Mouse (Mus musculus): Measurements from ENCODE around the gene Paqr4. TPM values are rescaled to one million over a fixed set of nuclear protein-coding genes. Genes with fewer than 3 reads are reported as not detected.

Paqr4 gene
- total RNA-seq (2023) = 1 to 10 TPM; 2.5 to 6.1 TPM

GRCm38 (mm10) chr17:23740598-23741021 lies at the start of gene Paqr4:
TSS of gene Paqr4 (minus strand) at chr17:23740867.

GRCm38 (mm10) chr17:23785561-23786471 lies 45.1 kb upstream of the Paqr4 start, which contains the start of gene Flywch2:
TSS of gene Flywch2 (minus strand) at chr17:23786081.

GRCm38 (mm10) chr17:23771284-23772218 lies 30.9 kb upstream of the Paqr4 start, which contains the start of gene Flywch1:
TSS of gene Flywch1 (minus strand) at chr17:23771602.

GRCm38 (mm10) chr17:23745301-23746251 lies 4.9 kb upstream of the Paqr4 start, which contains the start of gene Kremen2:
TSS of gene Kremen2 (minus strand) at chr17:23745833.

GRCm38 (mm10) chr17:23725999-23726757 lies 14.5 kb downstream of the Paqr4 start, which contains the start of gene Pkmyt1:
TSS of gene Pkmyt1 (plus strand) at chr17:23726336.

GRCm38 (mm10) chr17:23722376-23723125 lies 18.1 kb downstream of the Paqr4 start, which contains the start of gene 1520401A03Rik:
TSS of gene 1520401A03Rik (minus strand) at chr17:23722783.

Other genes starting within 250 kb of the Paqr4 start
- 10 to 100 TPM; 10.0 to 11.4 TPM for gene Zfp213, start 176.6 kb downstream of the Paqr4 start, total RNA-seq (2023)
- not detected for gene Zfp13, start 141.4 kb downstream of the Paqr4 start, total RNA-seq (2023)
- not detected for gene Zscan10, start 140.0 kb downstream of the Paqr4 start, total RNA-seq (2023)
- gene Mmp25, start 95.6 kb downstream of the Paqr4 start, total RNA-seq (2023) = 1 to 10 TPM in 1 of 2 experiments, under 1 TPM in 1; 0.47 to 1.0 TPM
- gene Bicdl2, start 80.4 kb downstream of the Paqr4 start, total RNA-seq (2023) = not detected
- 10 to 100 TPM; 34.9 to 35.2 TPM for gene Hcfc1r1, start 67.3 kb downstream of the Paqr4 start, total RNA-seq (2023)
- gene Thoc6, start 67.0 kb downstream of the Paqr4 start, total RNA-seq (2023) = 10 to 100 TPM; 18.6 to 19.2 TPM
- 10 to 100 TPM; 24.3 to 27.1 TPM for gene Tnfrsf12a, start 63.4 kb downstream of the Paqr4 start, total RNA-seq (2023)
- gene Cldn6, start 61.6 kb downstream of the Paqr4 start, total RNA-seq (2023) = not detected
- not detected for gene Cldn9, start 56.8 kb downstream of the Paqr4 start, total RNA-seq (2023)
- not detected for gene 1520401A03Rik, start 18.1 kb downstream of the Paqr4 start, total RNA-seq (2023)
- gene Pkmyt1, start 14.5 kb downstream of the Paqr4 start, total RNA-seq (2023) = 10 to 100 TPM; 35.4 to 36.1 TPM
- gene Kremen2, start 5.0 kb upstream of the Paqr4 start, total RNA-seq (2023) = 1 to 10 TPM; 2.6 to 2.9 TPM
- 10 to 100 TPM; 29.1 to 32.6 TPM for gene Flywch1, start 30.7 kb upstream of the Paqr4 start, total RNA-seq (2023)
- gene Flywch2, start 45.2 kb upstream of the Paqr4 start, total RNA-seq (2023) = under 1 TPM in 1 of 2 experiments, not detected in 1; 0.89 TPM
- gene Srrm2, start 49.7 kb upstream of the Paqr4 start, total RNA-seq (2023) = 1,000 to 10,000 TPM; 1,478 to 1,622 TPM
- gene Elob, start 88.3 kb upstream of the Paqr4 start, total RNA-seq (2023) = 100 to 1,000 TPM; 205 to 212 TPM
- gene Prss33, start 95.2 kb upstream of the Paqr4 start, total RNA-seq (2023) = not detected
- gene Prss32, start 103.0 kb upstream of the Paqr4 start, total RNA-seq (2023) = not detected
- 1 to 10 TPM; 1.0 to 1.2 TPM for gene Prss41, start 103.3 kb upstream of the Paqr4 start, total RNA-seq (2023)
- gene Prss21, start 127.2 kb upstream of the Paqr4 start, total RNA-seq (2023) = not detected
- not detected for gene Dcpp1, start 140.0 kb upstream of the Paqr4 start, total RNA-seq (2023)
- not detected for gene Dcpp2, start 140.0 kb upstream of the Paqr4 start, total RNA-seq (2023)
- not detected for gene Dcpp3, start 176.6 kb upstream of the Paqr4 start, total RNA-seq (2023)
- not detected for gene Sbp, start 200.8 kb upstream of the Paqr4 start, total RNA-seq (2023)
- gene Sbpl, start 214.4 kb upstream of the Paqr4 start, total RNA-seq (2023) = not detected
- gene Prss30, start 239.7 kb upstream of the Paqr4 start, total RNA-seq (2023) = 1 to 10 TPM; 1.4 to 1.7 TPM